Mouse (Mus musculus) hematopoietic stem cell, adult 5-6 weeks (primary cell): ENCODE results near the gene Srl. TPM values are rescaled to one million over a fixed set of nuclear protein-coding genes. Genes with fewer than 3 reads are reported as not detected.
A peak's percentile ranks its signal among the peaks of the same experiment; 100 is the strongest.

Source experiments
- ATAC-seq, 2 experiments: fragments of 125-278 bp in 1 of 2; replicated peaks in 1 of 2; 2 replicates each; pipeline ENCODE4 v1.8.0; 2016 to 2017; ENCODE audit warnings: inconsistent platforms in 2 of 2, mild to moderate bottlenecking in 2 of 2, moderate number of reproducible peaks in 2 of 2, low read depth in 1 of 2, moderate TSS enrichment in 1 of 2; ENCODE audit not compliant: low FRiP score in 2 of 2, poor library complexity in 2 of 2, severe bottlenecking in 2 of 2, insufficient read depth in 1 of 2, low TSS enrichment in 1 of 2
- total RNA-seq: library from RNA; stranded (forward); fragments of 172-1452, 232-1000 nt; gene quantifications from 2 replicates; pipeline ENCODE4 v1.2.3, GENCODE M21; 2017

The Srl gene
- total RNA-seq, 1 experiment from 2014 or later, result 34.5 TPM

GRCm38 (mm10) chr16:4558384-4558979 lies 16.9 kb upstream of the Srl start:
- peak; percentile 81 to 82 for ATAC-seq

GRCm38 (mm10) chr16:4557949-4558348 lies 16.3 kb upstream of the Srl start:
- peak; percentile 27 to 53 for ATAC-seq

GRCm38 (mm10) chr16:4557085-4557484 lies 15.5 kb upstream of the Srl start:
- ATAC-seq, result no peak

GRCm38 (mm10) chr16:4555555-4555954 lies 13.9 kb upstream of the Srl start:
- ATAC-seq, result no peak

GRCm38 (mm10) chr16:4552829-4553550 lies 11.4 kb upstream of the Srl start:
- ATAC-seq, result peak; percentile 43 to 51

GRCm38 (mm10) chr16:4551885-4552284 lies 10.3 kb upstream of the Srl start:
- ATAC-seq, result no peak

GRCm38 (mm10) chr16:4551056-4551455 lies 9.4 kb upstream of the Srl start:
- peak; percentile 67 to 68 for ATAC-seq

- no peak for ATAC-seq
Observed at GRCm38 (mm10) chr16:4548953-4549688, 7.5 kb upstream of the Srl start.

- no peak for ATAC-seq
Observed at GRCm38 (mm10) chr16:4547611-4548010, 6.0 kb upstream of the Srl start.

GRCm38 (mm10) chr16:4546838-4547237 lies 5.2 kb upstream of the Srl start:
- ATAC-seq, result no peak

- ATAC-seq, result no peak
Observed at GRCm38 (mm10) chr16:4544845-4545244, 3.2 kb upstream of the Srl start.

- no peak for ATAC-seq
Observed at GRCm38 (mm10) chr16:4543266-4543665, 1.6 kb upstream of the Srl start.

- ATAC-seq, result no peak
Observed at GRCm38 (mm10) chr16:4542236-4542774, 689 bp upstream of the Srl start.

- ATAC-seq, result no peak
Observed at GRCm38 (mm10) chr16:4541033-4541432, 583 bp downstream of the Srl start.

- no peak for ATAC-seq
Observed at GRCm38 (mm10) chr16:4540064-4540775, 1.4 kb downstream of the Srl start.

- no peak for ATAC-seq
Observed at GRCm38 (mm10) chr16:4539521-4539920, 2.1 kb downstream of the Srl start.

GRCm38 (mm10) chr16:4537616-4538358 lies 3.8 kb downstream of the Srl start:
- ATAC-seq, result no peak
